Mouse (Mus musculus) cerebellum, adult 2 months (tissue): Measurements from ENCODE around the gene Exo1. TPM values are rescaled to one million over a fixed set of nuclear protein-coding genes. Genes with fewer than 3 reads are reported as not detected.

Experiments used
- DNase-seq, 2 experiments: peaks; one replicate each; pipeline ENCODE4 v3.0.0; 2021
- H3K27ac ChIP-seq: fragments of 200-500 bp; 2 replicates; pipeline ENCODE4 v1.5.1; 2012; ENCODE audit warnings: low read length, control low read depth, inconsistent platforms; ENCODE audit not compliant: insufficient read depth
- H3K27me3 ChIP-seq: fragments of 200-500 bp; 2 replicates; pipeline ENCODE4 v1.6.1; 2012; ENCODE audit warnings: inconsistent platforms, mild to moderate bottlenecking, low read length, moderate library complexity; ENCODE audit not compliant: control insufficient read depth, insufficient read depth
- H3K4me1 ChIP-seq: fragments of 200-500 bp; 2 replicates; pipeline ENCODE4 v1.6.1; 2011; ENCODE audit warnings: low read length; ENCODE audit not compliant: control insufficient read depth, insufficient read depth
- H3K4me3 ChIP-seq: fragments of 200-500 bp; replicated peaks from 2 replicates; pipeline ENCODE3; 2011; ENCODE audit warnings: mild to moderate bottlenecking, low read depth, low read length, control low read depth; ENCODE audit not compliant: insufficient read depth
- CTCF ChIP-seq: fragments of 200-500 bp; IDR thresholded peaks from 2 replicates; pipeline ENCODE4 v1.5.1; 2011; ENCODE audit warnings: low read depth, mild to moderate bottlenecking, control low read depth, low read length, moderate library complexity, borderline replicate concordance; ENCODE audit not compliant: insufficient read depth
- POLR2A ChIP-seq: fragments of 200-500 bp; IDR thresholded peaks from 2 replicates; pipeline ENCODE4 v1.6.1; 2011; ENCODE audit warnings: low read length, control low read depth, borderline replicate concordance; ENCODE audit not compliant: insufficient read depth
- WGBS: fragments of 180-500 bp; shearing (Covaris S2); methylation state at CpG from one replicate; pipeline ENCODE4 v1.1.7; 2018; 5-methylcytosine and 5-hydroxymethylcytosine counted together
- polyA plus RNA-seq: library from polyadenylated mRNA; depleted of rRNA; stranded (reverse); fragments of >200 nt; gene quantifications from 2 replicates; pipeline ENCODE4 v1.2.3, GENCODE M21; 2012; rRNA removed

Gene Exo1
- polyA plus RNA-seq: 0.32 and 0.49 TPM in 2 replicates

DNA sequence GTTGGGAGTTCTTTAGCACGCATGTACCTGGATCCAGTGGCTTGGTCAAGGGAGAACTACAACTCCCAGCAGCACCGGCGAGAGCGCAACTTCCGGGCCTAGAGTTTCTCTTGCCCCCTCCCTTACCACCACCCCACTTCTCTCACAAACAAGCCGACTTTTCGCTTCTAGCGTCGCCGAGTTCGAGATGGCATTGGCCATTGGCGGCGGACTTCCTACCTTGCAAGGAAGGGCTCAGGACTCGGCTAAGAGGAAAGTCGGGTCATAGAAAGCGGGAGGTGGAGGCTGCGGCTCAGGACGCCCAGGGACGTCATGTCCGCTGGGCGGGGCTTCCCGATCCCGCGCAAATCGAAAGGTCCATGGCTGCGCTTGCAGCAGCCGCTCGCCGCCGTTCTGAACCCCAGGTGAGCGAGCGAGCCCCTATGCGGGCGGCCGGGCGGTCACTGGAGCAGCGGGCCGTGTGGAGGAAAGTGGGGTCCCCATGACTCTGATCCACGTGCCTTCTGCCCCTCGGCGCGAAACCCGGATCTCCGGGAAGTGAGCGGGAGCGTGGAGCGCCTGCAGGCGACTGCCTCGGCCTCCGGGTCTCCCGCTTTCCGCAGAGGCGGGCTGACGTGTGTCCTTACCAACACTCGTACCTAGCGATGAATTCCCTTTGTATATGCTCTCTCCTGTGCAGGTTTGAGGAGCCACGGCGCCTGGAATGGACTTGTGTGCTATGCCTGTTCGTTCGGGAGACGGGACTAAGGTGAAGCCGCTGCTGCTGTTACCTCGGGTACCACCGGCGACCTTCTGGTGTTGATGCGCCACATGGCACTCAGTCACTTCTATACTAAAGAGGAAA, at the start of gene Exo1:
TSS of gene Exo1 (plus strand) at position 129 of the 844 bp plus-strand sequence.
- H3K4me1 ChIP-seq: no peaks in the 10 kb centered on the region
- TF ChIP-seq POLR2A (no peak), CTCF (no peak)
- under 1% methylated on average over 66 of the region's 66 CpGs for WGBS
- no peaks in the 10 kb centered on the region for H3K27me3 ChIP-seq
- H3K4me3 ChIP-seq: peak within 1 kb of the TSS; percentile 96
- peak within 1 kb of the TSS; percentile 81 for H3K27ac ChIP-seq
- DNase-seq: peak; percentile 84 to 93

DNA sequence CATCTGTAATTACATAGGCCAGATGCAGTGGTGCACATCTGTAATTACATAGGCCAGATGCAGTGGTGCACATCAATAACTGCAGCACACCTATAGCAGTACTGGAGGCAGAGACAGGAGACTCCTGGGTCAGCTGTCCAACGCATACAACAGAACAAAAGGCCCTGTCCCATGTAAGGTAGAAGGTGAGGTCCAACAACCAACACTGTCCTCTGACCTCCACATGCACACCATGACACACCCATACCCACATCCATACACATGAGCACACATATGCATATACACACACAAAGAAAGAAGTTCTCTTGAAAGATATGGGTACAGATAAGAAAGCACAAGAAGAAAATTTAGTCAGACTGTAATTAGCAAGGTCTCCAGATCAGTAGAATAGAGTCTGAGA, 24.9 kb upstream of the Exo1 start:
- WGBS: 83% methylated on average over 1 of the region's 1 CpGs
- DNase-seq: no peak
- no peak overlapping the region for H3K4me3 ChIP-seq
- TF ChIP-seq CTCF: no peak
- TF ChIP-seq POLR2A: no peak
- H3K4me1 ChIP-seq: no peaks in the 10 kb centered on the region
- H3K27me3 ChIP-seq: no peaks in the 10 kb centered on the region
- no peak overlapping the region for H3K27ac ChIP-seq

DNA sequence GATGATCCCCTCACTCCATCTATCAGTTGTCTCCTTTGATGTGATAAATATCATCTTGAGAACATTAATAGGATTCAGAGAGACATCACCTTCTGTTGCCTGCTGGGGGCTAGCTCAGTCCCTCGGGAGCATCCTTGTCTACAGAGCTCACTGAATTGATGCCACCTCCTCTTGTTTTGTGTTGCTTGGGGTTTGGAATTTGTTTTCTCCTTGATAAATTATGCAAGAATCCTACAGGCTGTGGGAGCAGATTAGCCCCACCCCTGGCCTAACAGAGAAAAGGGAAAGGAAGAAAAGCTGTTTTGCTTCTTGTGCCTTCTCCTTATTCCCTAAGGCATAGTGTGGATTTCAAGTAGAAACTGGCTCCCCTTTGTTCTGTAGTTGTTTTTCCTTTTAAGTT, 13.3 kb upstream of the Exo1 start:
- DNase-seq: no peak
- TF ChIP-seq POLR2A: no peak
- TF ChIP-seq CTCF: no peak
- no peaks in the 10 kb centered on the region for H3K27me3 ChIP-seq
- no peaks in the 10 kb centered on the region for H3K4me1 ChIP-seq
- H3K27ac ChIP-seq: no peak overlapping the region
- H3K4me3 ChIP-seq: no peak overlapping the region
- 24% methylated on average over 1 of the region's 1 CpGs for WGBS

DNA sequence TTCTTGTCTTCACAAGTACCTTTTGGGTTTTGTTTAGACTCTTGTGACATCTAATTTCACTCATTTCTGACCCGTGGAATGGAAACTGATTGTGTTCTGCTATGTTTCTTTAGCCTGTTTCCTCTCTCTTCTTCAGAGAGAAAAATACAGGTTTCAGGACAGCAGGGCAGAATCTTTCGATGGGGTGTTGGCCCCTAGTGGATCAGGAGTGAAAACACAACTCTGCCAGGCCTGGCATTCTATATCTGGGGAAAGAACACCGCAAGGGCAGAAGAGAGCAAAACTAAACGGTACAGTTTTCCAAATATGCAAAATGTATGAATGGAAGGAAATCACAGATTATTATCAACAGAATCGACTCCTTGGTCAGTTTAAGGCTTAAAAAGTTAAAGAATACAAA, 12.8 kb upstream of the Exo1 start:
- Histone ChIP-seq H3K4me1 (no peaks in the 10 kb centered on the region), H3K27ac (no peak overlapping the region), H3K4me3 (no peak overlapping the region), H3K27me3 (no peaks in the 10 kb centered on the region)
- peak in 1 of 2 experiments; percentile 10 for DNase-seq
- WGBS: 14% methylated on average over 5 of the region's 5 CpGs
- TF ChIP-seq POLR2A (no peak), CTCF (peak; percentile 25; the same call in 1 of the 2 replicates)

DNA sequence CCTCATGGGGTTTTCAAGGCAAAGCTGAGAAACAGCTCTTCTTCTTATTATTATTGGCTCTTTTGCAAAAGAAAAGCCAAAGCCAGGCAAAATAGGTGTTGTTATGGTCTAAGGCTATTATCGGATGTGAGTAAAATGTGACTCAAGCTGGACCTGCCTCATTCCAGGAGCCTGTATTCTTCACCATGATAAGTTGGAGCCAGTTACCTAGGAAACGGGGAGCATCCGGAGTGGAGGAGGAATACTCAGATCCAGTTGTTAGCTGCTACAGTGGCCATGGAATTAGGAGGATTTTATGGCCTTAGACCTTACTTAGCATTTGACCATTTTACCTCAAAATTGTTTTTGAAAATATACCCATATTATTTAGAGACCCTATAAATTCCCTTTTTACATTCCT, 9.7 kb upstream of the Exo1 start:
- TF ChIP-seq CTCF (no peak), POLR2A (no peak)
- WGBS: 56% methylated on average over 3 of the region's 3 CpGs
- DNase-seq: no peak

DNA sequence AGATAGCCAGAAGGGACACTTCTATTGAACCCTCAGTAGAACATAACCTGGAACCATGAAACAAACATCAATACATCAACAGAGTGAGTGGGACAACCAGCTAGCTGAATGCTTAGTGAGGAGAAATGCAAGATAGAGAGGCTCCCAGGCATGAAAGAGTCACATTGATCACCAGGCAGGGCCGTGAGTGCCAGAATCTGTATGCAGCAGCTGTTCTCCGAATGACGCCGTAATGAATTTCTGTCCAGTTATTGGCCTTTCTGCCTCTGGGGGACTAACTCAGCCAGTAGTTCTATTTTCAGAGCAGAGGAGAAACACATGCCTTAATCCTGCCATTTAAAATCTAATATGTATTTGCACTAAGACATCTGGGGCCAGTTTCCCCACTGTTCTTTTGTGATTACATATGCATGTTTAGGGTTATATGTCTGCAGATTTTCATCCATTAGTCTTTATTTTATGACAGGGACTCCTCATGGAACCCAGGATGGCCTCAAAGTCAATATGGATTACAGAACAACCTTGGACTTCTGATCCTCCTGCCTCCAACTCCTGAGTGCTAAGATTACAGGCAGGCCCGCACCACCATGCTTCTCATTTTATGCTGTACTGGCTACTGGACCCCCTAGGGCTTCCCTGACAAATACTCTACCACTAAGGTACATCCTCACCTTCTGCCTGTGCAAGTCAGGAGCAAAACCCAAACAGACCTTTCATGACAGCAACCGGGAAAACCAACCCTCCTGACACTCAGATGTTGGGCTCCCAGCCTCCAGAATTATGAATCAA, 8.2 kb upstream of the Exo1 start:
- 35% methylated on average over 6 of the region's 6 CpGs for WGBS
- no peaks in the 10 kb centered on the region for H3K27me3 ChIP-seq
- H3K27ac ChIP-seq: no peak overlapping the region
- no peak overlapping the region for H3K4me3 ChIP-seq
- no peak for TF ChIP-seq CTCF
- no peaks in the 10 kb centered on the region for H3K4me1 ChIP-seq
- no peak for DNase-seq

More for the DNA sequence above, 9.7 kb upstream of the Exo1 start:
- Histone ChIP-seq H3K27me3 (no peaks in the 10 kb centered on the region), H3K27ac (no peak overlapping the region), H3K4me1 (no peaks in the 10 kb centered on the region), H3K4me3 (no peak overlapping the region)

DNA sequence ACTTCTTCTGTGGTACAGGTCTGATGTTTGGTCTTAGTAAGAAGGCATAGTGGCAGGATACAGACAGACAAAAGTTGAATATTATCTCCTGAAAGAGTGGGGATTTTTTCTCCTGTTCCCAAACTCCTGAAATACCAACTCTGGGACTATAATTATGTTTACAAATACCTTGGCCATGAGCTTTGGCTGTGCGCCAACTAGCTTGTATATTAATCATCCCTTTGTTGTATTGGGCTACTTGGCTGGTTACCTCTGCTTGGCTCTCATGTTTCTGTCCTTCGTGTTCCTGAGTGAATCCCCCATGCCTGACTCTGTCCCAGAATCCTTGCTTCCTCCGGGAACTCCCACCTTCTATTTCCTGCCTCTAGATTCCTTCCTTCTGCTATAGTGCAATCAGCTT, 3.0 kb downstream of the Exo1 start:
- H3K27me3 ChIP-seq: no peaks in the 10 kb centered on the region
- no peak overlapping the region for H3K4me3 ChIP-seq
- 43% methylated on average over 3 of the region's 3 CpGs for WGBS
- no peak overlapping the region for H3K27ac ChIP-seq
- TF ChIP-seq POLR2A (no peak), CTCF (no peak)
- DNase-seq: no peak
- no peaks in the 10 kb centered on the region for H3K4me1 ChIP-seq
